Mouse (Mus musculus): ENCODE measurements around the gene Ftl1. TPM values are rescaled to one million over a fixed set of nuclear protein-coding genes. Genes with fewer than 3 reads are reported as not detected.

The Ftl1 gene
- polyA plus RNA-seq, 1 experiment from 2014 or later: 4,939 TPM

GRCm38 (mm10) chr7:45456721-45457203 lies 2.9 kb downstream of the Ftl1 start:
- Histone ChIP-seq H3K36me3 (peaks cover 73% of the 10 kb centered on the region), H3K27ac (peak overlapping the region; percentile 43; the same call in 1 of the 2 replicates), H3K4me3 (peak overlapping the region; percentile 79; the same call in 1 of the 2 replicates), H3K4me1 (peaks cover 42% of the 10 kb centered on the region), H3K27me3 (ENCODE audit: insufficient read depth, poor library complexity, severe bottlenecking) (no peaks in the 10 kb centered on the region), H3K9me3 (no peaks in the 10 kb centered on the region)
- DNase-seq (ENCODE audit: low spot score): no peak
- WGBS: 47% methylated on average over 9 of the region's 9 CpGs

- H3K36me3 ChIP-seq: peaks cover 75% of the 10 kb centered on the region
Measured at GRCm38 (mm10) chr7:45455932-45456696, 3.6 kb downstream of the Ftl1 start.

GRCm38 (mm10) chr7:45454971-45455370 lies 4.7 kb downstream of the Ftl1 start:
- no peak for DNase-seq (ENCODE audit: low spot score)
- no peaks in the 10 kb centered on the region for H3K27me3 ChIP-seq (ENCODE audit: insufficient read depth, poor library complexity, severe bottlenecking)
- no peak overlapping the region for H3K27ac ChIP-seq
- WGBS: 84% methylated on average over 15 of the region's 15 CpGs
- peaks cover 29% of the 10 kb centered on the region for H3K4me1 ChIP-seq
- H3K4me3 ChIP-seq: no peak overlapping the region
- peaks cover 77% of the 10 kb centered on the region for H3K36me3 ChIP-seq
- H3K9me3 ChIP-seq: no peaks in the 10 kb centered on the region

More at GRCm38 (mm10) chr7:45455932-45456696, 3.6 kb downstream of the Ftl1 start:
- Histone ChIP-seq H3K9me3 (no peaks in the 10 kb centered on the region), H3K27me3 (ENCODE audit: insufficient read depth, poor library complexity, severe bottlenecking) (no peaks in the 10 kb centered on the region), H3K4me1 (peaks cover 40% of the 10 kb centered on the region), H3K4me3 (no peak overlapping the region), H3K27ac (no peak overlapping the region; the same call in 1 of the 2 replicates)
- 73% methylated on average over 13 of the region's 13 CpGs for WGBS
- no peak for DNase-seq (ENCODE audit: low spot score)

GRCm38 (mm10) chr7:45451344-45451982 lies 8.2 kb downstream of the Ftl1 start:
- Histone ChIP-seq H3K9me3 (no peaks in the 10 kb centered on the region), H3K27me3 (ENCODE audit: insufficient read depth, poor library complexity, severe bottlenecking) (no peaks in the 10 kb centered on the region), H3K27ac (no peak overlapping the region), H3K4me3 (no peak overlapping the region), H3K36me3 (peaks cover 79% of the 10 kb centered on the region), H3K4me1 (peaks cover 14% of the 10 kb centered on the region; the same call in 1 of the 2 replicates)
- WGBS: 52% methylated on average over 23 of the region's 23 CpGs
- peak; percentile 92 for DNase-seq (ENCODE audit: low spot score)

GRCm38 (mm10) chr7:45449974-45450373 lies 9.7 kb downstream of the Ftl1 start:
- Histone ChIP-seq H3K4me1 (peaks cover 11% of the 10 kb centered on the region; the same call in 1 of the 2 replicates), H3K36me3 (peaks cover 79% of the 10 kb centered on the region), H3K27me3 (ENCODE audit: insufficient read depth, poor library complexity, severe bottlenecking) (no peaks in the 10 kb centered on the region), H3K27ac (no peak overlapping the region), H3K4me3 (no peak overlapping the region), H3K9me3 (no peaks in the 10 kb centered on the region)
- WGBS: 88% methylated on average over 1 of the region's 1 CpGs
- no peak for DNase-seq (ENCODE audit: low spot score)

GRCm38 (mm10) chr7:45447325-45447990 lies 12.2 kb downstream of the Ftl1 start:
- H3K4me3 ChIP-seq: peak overlapping the region; percentile 37
- WGBS: 21% methylated on average over 11 of the region's 11 CpGs
- peak overlapping the region; percentile 47; the same call in 1 of the 2 replicates for H3K27ac ChIP-seq
- H3K36me3 ChIP-seq: peaks cover 80% of the 10 kb centered on the region
- no peaks in the 10 kb centered on the region for H3K27me3 ChIP-seq (ENCODE audit: insufficient read depth, poor library complexity, severe bottlenecking)
- H3K9me3 ChIP-seq: no peaks in the 10 kb centered on the region
- DNase-seq (ENCODE audit: low spot score): no peak
- peaks cover 18% of the 10 kb centered on the region for H3K4me1 ChIP-seq

- Histone ChIP-seq H3K36me3 (peaks cover 77% of the 10 kb centered on the region), H3K27me3 (ENCODE audit: insufficient read depth, poor library complexity, severe bottlenecking) (no peaks in the 10 kb centered on the region), H3K4me3 (no peak overlapping the region), H3K4me1 (peaks cover 17% of the 10 kb centered on the region), H3K9me3 (no peaks in the 10 kb centered on the region), H3K27ac (no peak overlapping the region)
- DNase-seq (ENCODE audit: low spot score): no peak
Measured at GRCm38 (mm10) chr7:45446589-45446988, 13.1 kb downstream of the Ftl1 start.

- no peaks in the 10 kb centered on the region for H3K9me3 ChIP-seq
- peaks cover 13% of the 10 kb centered on the region for H3K4me1 ChIP-seq
- no peak for DNase-seq (ENCODE audit: low spot score)
- no peak overlapping the region for H3K4me3 ChIP-seq
- H3K27ac ChIP-seq: no peak overlapping the region
- WGBS: 66% methylated on average over 22 of the region's 22 CpGs
- peaks cover 78% of the 10 kb centered on the region for H3K36me3 ChIP-seq
- no peaks in the 10 kb centered on the region for H3K27me3 ChIP-seq (ENCODE audit: insufficient read depth, poor library complexity, severe bottlenecking)
Measured at GRCm38 (mm10) chr7:45443526-45444420, 15.9 kb downstream of the Ftl1 start.

GRCm38 (mm10) chr7:45437521-45438276 lies 22.0 kb downstream of the Ftl1 start, which contains the start of gene Ruvbl2:
Gene Ruvbl2 (minus strand): TSS chr7:45438096.
- Histone ChIP-seq H3K9me3 (no peaks in the 10 kb centered on the region), H3K4me3 (peak within 1 kb of the TSS; percentile 31)
- DNase-seq (ENCODE audit: low spot score): no peak

GRCm38 (mm10) chr7:45437046-45437445 lies 22.6 kb downstream of the Ftl1 start:
- peaks cover 43% of the 10 kb centered on the region for H3K4me1 ChIP-seq
- H3K27me3 ChIP-seq (ENCODE audit: insufficient read depth, poor library complexity, severe bottlenecking): no peaks in the 10 kb centered on the region
- H3K4me3 ChIP-seq: peak overlapping the region; percentile 31
- H3K36me3 ChIP-seq: peaks cover 28% of the 10 kb centered on the region
- H3K27ac ChIP-seq: no peak overlapping the region
- H3K9me3 ChIP-seq: no peaks in the 10 kb centered on the region
- DNase-seq (ENCODE audit: low spot score): no peak
- 30% methylated on average over 6 of the region's 6 CpGs for WGBS

More at GRCm38 (mm10) chr7:45437521-45438276, 22.0 kb downstream of the Ftl1 start, which contains the start of gene Ruvbl2:
- H3K4me1 ChIP-seq: peaks cover 41% of the 10 kb centered on the region
- no peaks in the 10 kb centered on the region for H3K27me3 ChIP-seq (ENCODE audit: insufficient read depth, poor library complexity, severe bottlenecking)
- H3K36me3 ChIP-seq: peaks cover 32% of the 10 kb centered on the region
- H3K27ac ChIP-seq: no peak within 1 kb of the TSS
- 16% methylated on average over 19 of the region's 19 CpGs for WGBS

GRCm38 (mm10) chr7:45436444-45436843 lies 23.2 kb downstream of the Ftl1 start:
- 92% methylated on average over 5 of the region's 5 CpGs for WGBS
- Histone ChIP-seq H3K27ac (no peak overlapping the region), H3K4me3 (peak overlapping the region; percentile 72; the same call in 1 of the 2 replicates)

More at GRCm38 (mm10) chr7:45436444-45436843, 23.2 kb downstream of the Ftl1 start:
- no peak for DNase-seq (ENCODE audit: low spot score)
- Histone ChIP-seq H3K27me3 (ENCODE audit: insufficient read depth, poor library complexity, severe bottlenecking) (no peaks in the 10 kb centered on the region), H3K9me3 (no peaks in the 10 kb centered on the region), H3K4me1 (peaks cover 44% of the 10 kb centered on the region), H3K36me3 (peaks cover 30% of the 10 kb centered on the region)
